Mouse (Mus musculus) forebrain, embryonic 13.5 days (tissue): ENCODE results near the gene Tdgf1. TPM values are rescaled to one million over a fixed set of nuclear protein-coding genes. Genes with fewer than 3 reads are reported as not detected.

Experiments used
- microRNA-seq: library from miRNA; unstranded; fragments of <30 nt; microRNA quantifications from one replicate; pipeline ENCODE4, GENCODE M21; 2016
- polyA plus RNA-seq: library from polyadenylated mRNA; unstranded; fragments of >200 nt; fragmentation: Nextera tagmentation; extraction: Ambion mirVana; gene quantifications from 2 replicates; pipeline ENCODE4 v1.2.1, GENCODE M21; 2015

Tdgf1 gene
- polyA plus RNA-seq, 1 experiment from 2014 or later, result not detected

Small RNA genes within 50 kb of the gene (microRNA-seq; reads per million reads assigned to microRNA genes)
- not detected for gene Gm24269

Other genes with a start within 250 kb of the Tdgf1 start
- 0.40 and 1.8 TPM in 2 replicates for gene Myl3, start 204.3 kb downstream of the Tdgf1 start, polyA plus RNA-seq
- 5.5 and 5.9 TPM in 2 replicates for gene Pth1r, start 199.0 kb downstream of the Tdgf1 start, polyA plus RNA-seq
- not detected in 2 replicates for gene Prss42, start 148.0 kb downstream of the Tdgf1 start, polyA plus RNA-seq
- not detected in 2 replicates for gene Prss44, start 132.2 kb downstream of the Tdgf1 start, polyA plus RNA-seq
- not detected in 2 replicates for gene Prss43, start 119.5 kb downstream of the Tdgf1 start, polyA plus RNA-seq
- gene Prss45, start 111.6 kb downstream of the Tdgf1 start, polyA plus RNA-seq, result not detected in 2 replicates
- gene Prss46, start 101.7 kb downstream of the Tdgf1 start, polyA plus RNA-seq, result not detected in 2 replicates
- gene Prss50, start 88.2 kb downstream of the Tdgf1 start, polyA plus RNA-seq, result 0.11 and 0.15 TPM in 2 replicates
- 0.62 and 0.90 TPM in 2 replicates for gene Als2cl, start 66.3 kb downstream of the Tdgf1 start, polyA plus RNA-seq
- gene Tmie, start 66.0 kb downstream of the Tdgf1 start, polyA plus RNA-seq, result 0.16 and 0.22 TPM in 2 replicates
- not detected in 2 replicates for gene Fam240a, start 29.3 kb downstream of the Tdgf1 start, polyA plus RNA-seq
- 0.13 and 0.34 TPM in 2 replicates for gene Lrrc2, start 5.4 kb upstream of the Tdgf1 start, polyA plus RNA-seq
- gene Rtp3, start 44.4 kb upstream of the Tdgf1 start, polyA plus RNA-seq, result not detected in 2 replicates
- 0.81 TPM in 1 of 2 replicates, not detected in the other for gene Ltf, start 73.1 kb upstream of the Tdgf1 start, polyA plus RNA-seq
- 0.65 and 0.81 TPM in 2 replicates for gene Ccrl2, start 111.4 kb upstream of the Tdgf1 start, polyA plus RNA-seq
- 40.4 and 42.1 TPM in 2 replicates for gene Lrrfip2, start 171.4 kb upstream of the Tdgf1 start, polyA plus RNA-seq